Mouse (Mus musculus): Measurements from ENCODE around the gene Slx1b. TPM values are rescaled to one million over a fixed set of nuclear protein-coding genes. Genes with fewer than 3 reads are reported as not detected.
A peak's percentile ranks its signal among the peaks of the same experiment; 100 is the strongest.
"Not testable (repeated sequence)": the region's sequence is repeated elsewhere in the genome, so short reads cannot be mapped to it uniquely, and the experiment has no call there.

Gene Slx1b
- polyA plus RNA-seq (2014; fragmentation: Nextera tagmentation; extraction: Ambion mirVana), result 10.7 and 10.9 TPM in 2 replicates

GRCm38 (mm10) chr7:126695631-126696207 is at the start of gene Slx1b:
Slx1b (minus strand) TSS chr7:126695784.
- H3K27ac ChIP-seq, result peak within 1 kb of the TSS; percentile 91
- peak within 1 kb of the TSS; percentile 68 for H3K4me2 ChIP-seq (replicated peaks)
- H3K4me1 ChIP-seq (replicated peaks; ENCODE audit: control insufficient read depth, insufficient read depth, low read length), result peaks cover 17% of the 10 kb centered on the region
- H3K4me3 ChIP-seq (replicated peaks; ENCODE audit: low read length), result peak within 1 kb of the TSS; percentile 67
- H3K9me3 ChIP-seq (ENCODE audit: control insufficient read depth, low read length), result no peaks in the 10 kb centered on the region
- no peaks in the 10 kb centered on the region for H3K27me3 ChIP-seq (ENCODE audit: control insufficient read depth, insufficient read depth, low read length)
- peak; percentile 96 for ATAC-seq (ENCODE audit: low FRiP score)
- peak; percentile 98 for DNase-seq (ENCODE audit: low spot score)
- peaks cover 51% of the 10 kb centered on the region for H3K36me3 ChIP-seq (replicated peaks; ENCODE audit: control insufficient read depth, insufficient read depth)
- under 1% methylated on average over 40 of the region's 40 CpGs for WGBS
- peak within 1 kb of the TSS; percentile 81 for H3K9ac ChIP-seq

DNA sequence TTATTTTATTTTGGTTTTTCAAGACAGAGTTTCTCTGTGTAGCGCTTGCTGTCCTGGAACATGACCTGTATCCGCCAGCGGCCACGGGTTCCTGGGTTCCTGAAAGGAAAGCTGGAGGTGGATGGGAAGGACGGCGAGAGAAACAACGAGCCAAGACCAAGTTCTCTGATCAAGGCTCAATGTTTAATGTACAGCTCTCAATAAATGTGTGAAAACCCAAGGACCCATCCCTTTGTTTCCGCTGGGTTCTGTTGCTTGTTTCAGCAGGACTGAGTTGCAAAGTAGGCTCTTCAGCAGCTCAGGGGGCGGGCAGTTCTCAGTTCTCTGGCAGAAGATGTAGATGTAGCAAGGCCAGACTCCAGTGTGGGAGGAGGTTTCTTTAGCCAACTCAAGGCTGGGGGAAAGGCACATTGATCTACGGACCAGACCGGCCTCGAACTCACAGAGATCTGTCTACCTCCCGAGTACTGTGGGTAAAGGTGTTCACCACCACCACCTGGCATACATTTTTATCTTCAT is 46.4 kb upstream of the Slx1b start:
- Histone ChIP-seq H3K27me3 (ENCODE audit: control insufficient read depth, insufficient read depth, low read length) (no peaks in the 10 kb centered on the region), H3K4me2 (replicated peaks) (no peak overlapping the region), H3K27ac (no peak overlapping the region), H3K9me3 (ENCODE audit: control insufficient read depth, low read length) (no peaks in the 10 kb centered on the region), H3K36me3 (replicated peaks; ENCODE audit: control insufficient read depth, insufficient read depth) (no peaks in the 10 kb centered on the region), H3K9ac (no peak overlapping the region), H3K4me1 (replicated peaks; ENCODE audit: control insufficient read depth, insufficient read depth, low read length) (no peaks in the 10 kb centered on the region), H3K4me3 (replicated peaks; ENCODE audit: low read length) (no peak overlapping the region)
- 91% methylated on average over 13 of the region's 13 CpGs for whole genome bisulfite sequencing
- DNase-seq (ENCODE audit: low spot score), result no peak
- ATAC-seq (ENCODE audit: low FRiP score), result no peak

DNA sequence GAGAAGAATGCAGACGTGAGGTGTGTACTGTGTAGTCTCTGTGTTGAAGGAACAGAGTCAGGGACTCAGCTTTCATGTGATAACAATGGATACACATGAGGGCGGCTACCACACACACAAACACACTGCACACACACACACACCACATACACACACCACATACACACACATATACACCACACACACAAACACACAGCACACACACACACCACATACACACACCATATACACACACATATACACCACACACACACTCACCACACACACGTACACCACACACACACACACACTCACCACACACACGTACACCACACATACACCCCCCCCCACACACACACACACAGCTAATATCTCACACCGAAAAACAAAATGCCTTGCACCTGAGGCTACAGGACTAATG is 45.9 kb upstream of the Slx1b start:
- no peaks in the 10 kb centered on the region for H3K27me3 ChIP-seq (ENCODE audit: control insufficient read depth, insufficient read depth, low read length)
- no peak overlapping the region for H3K9ac ChIP-seq
- H3K4me2 ChIP-seq (replicated peaks), result no peak overlapping the region
- DNase-seq (ENCODE audit: low spot score) (no peak), ATAC-seq (ENCODE audit: low FRiP score) (no peak)
- no peak overlapping the region for H3K4me3 ChIP-seq (replicated peaks; ENCODE audit: low read length)
- no peaks in the 10 kb centered on the region for H3K36me3 ChIP-seq (replicated peaks; ENCODE audit: control insufficient read depth, insufficient read depth)
- no peaks in the 10 kb centered on the region for H3K4me1 ChIP-seq (replicated peaks; ENCODE audit: control insufficient read depth, insufficient read depth, low read length)
- H3K9me3 ChIP-seq (ENCODE audit: control insufficient read depth, low read length), result no peaks in the 10 kb centered on the region
- H3K27ac ChIP-seq, result no peak overlapping the region
- WGBS, result 90% methylated on average over 5 of the region's 5 CpGs

- no peaks in the 10 kb centered on the region for H3K4me1 ChIP-seq (replicated peaks; ENCODE audit: control insufficient read depth, insufficient read depth, low read length)
- no peak overlapping the region for H3K4me3 ChIP-seq (replicated peaks; ENCODE audit: low read length)
- H3K36me3 ChIP-seq (replicated peaks; ENCODE audit: control insufficient read depth, insufficient read depth), result no peaks in the 10 kb centered on the region
- no peak overlapping the region for H3K9ac ChIP-seq
- H3K4me2 ChIP-seq (replicated peaks), result no peak overlapping the region
- no peak for ATAC-seq (ENCODE audit: low FRiP score)
- no peaks in the 10 kb centered on the region for H3K9me3 ChIP-seq (ENCODE audit: control insufficient read depth, low read length)
- no peaks in the 10 kb centered on the region for H3K27me3 ChIP-seq (ENCODE audit: control insufficient read depth, insufficient read depth, low read length)
- no peak overlapping the region for H3K27ac ChIP-seq
- no peak for DNase-seq (ENCODE audit: low spot score)
- WGBS, result 85% methylated on average over 5 of the region's 5 CpGs
Observed at GRCm38 (mm10) chr7:126740977-126741376, 45.4 kb upstream of the Slx1b start.

GRCm38 (mm10) chr7:126740132-126740735 is 44.6 kb upstream of the Slx1b start:
- DNase-seq (ENCODE audit: low spot score) (no peak), ATAC-seq (ENCODE audit: low FRiP score) (no peak)
- Histone ChIP-seq H3K4me1 (replicated peaks; ENCODE audit: control insufficient read depth, insufficient read depth, low read length) (no peaks in the 10 kb centered on the region), H3K36me3 (replicated peaks; ENCODE audit: control insufficient read depth, insufficient read depth) (no peaks in the 10 kb centered on the region), H3K27ac (no peak overlapping the region), H3K9ac (no peak overlapping the region), H3K9me3 (ENCODE audit: control insufficient read depth, low read length) (no peaks in the 10 kb centered on the region), H3K4me2 (replicated peaks) (no peak overlapping the region), H3K27me3 (ENCODE audit: control insufficient read depth, insufficient read depth, low read length) (no peaks in the 10 kb centered on the region), H3K4me3 (replicated peaks; ENCODE audit: low read length) (no peak overlapping the region)
- 65% methylated on average over 13 of the region's 13 CpGs for WGBS

GRCm38 (mm10) chr7:126739551-126739950 is 44.0 kb upstream of the Slx1b start:
- H3K4me1 ChIP-seq (replicated peaks; ENCODE audit: control insufficient read depth, insufficient read depth, low read length), result no peaks in the 10 kb centered on the region
- H3K4me2 ChIP-seq (replicated peaks), result no peak overlapping the region
- no peaks in the 10 kb centered on the region for H3K36me3 ChIP-seq (replicated peaks; ENCODE audit: control insufficient read depth, insufficient read depth)
- H3K9me3 ChIP-seq (ENCODE audit: control insufficient read depth, low read length), result no peaks in the 10 kb centered on the region
- no peak overlapping the region for H3K4me3 ChIP-seq (replicated peaks; ENCODE audit: low read length)
- no peak for DNase-seq (ENCODE audit: low spot score)
- no peaks in the 10 kb centered on the region for H3K27me3 ChIP-seq (ENCODE audit: control insufficient read depth, insufficient read depth, low read length)
- 82% methylated on average over 17 of the region's 17 CpGs for WGBS
- ATAC-seq (ENCODE audit: low FRiP score), result no peak
- H3K27ac ChIP-seq, result no peak overlapping the region
- no peak overlapping the region for H3K9ac ChIP-seq

DNA sequence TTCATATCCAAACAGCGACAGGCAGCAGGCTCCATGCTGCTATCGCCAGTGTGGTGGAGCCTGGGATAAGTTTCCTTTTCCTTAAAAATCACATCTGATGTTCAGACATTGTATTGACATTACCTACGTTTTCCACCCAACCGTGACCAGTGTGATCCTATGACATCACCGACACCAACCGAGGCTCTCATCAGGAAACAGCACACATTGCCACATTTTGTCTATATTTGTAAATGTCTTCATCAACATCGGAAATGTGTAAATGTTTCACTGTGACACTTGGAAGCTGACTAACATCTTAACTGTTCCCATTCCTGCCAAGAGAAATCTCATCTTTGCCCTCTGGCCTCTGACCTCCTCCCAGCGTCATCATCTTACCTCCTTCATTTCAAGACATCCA is 40.5 kb upstream of the Slx1b start:
- Histone ChIP-seq H3K4me2 (replicated peaks) (no peak overlapping the region), H3K36me3 (replicated peaks; ENCODE audit: control insufficient read depth, insufficient read depth) (no peaks in the 10 kb centered on the region), H3K4me3 (replicated peaks; ENCODE audit: low read length) (no peak overlapping the region), H3K27me3 (ENCODE audit: control insufficient read depth, insufficient read depth, low read length) (no peaks in the 10 kb centered on the region), H3K9me3 (ENCODE audit: control insufficient read depth, low read length) (no peaks in the 10 kb centered on the region), H3K27ac (no peak overlapping the region), H3K4me1 (replicated peaks; ENCODE audit: control insufficient read depth, insufficient read depth, low read length) (no peaks in the 10 kb centered on the region), H3K9ac (no peak overlapping the region)
- DNase-seq (ENCODE audit: low spot score), result no peak
- ATAC-seq (ENCODE audit: low FRiP score), result no peak
- 75% methylated on average over 8 of the region's 8 CpGs for WGBS

DNA sequence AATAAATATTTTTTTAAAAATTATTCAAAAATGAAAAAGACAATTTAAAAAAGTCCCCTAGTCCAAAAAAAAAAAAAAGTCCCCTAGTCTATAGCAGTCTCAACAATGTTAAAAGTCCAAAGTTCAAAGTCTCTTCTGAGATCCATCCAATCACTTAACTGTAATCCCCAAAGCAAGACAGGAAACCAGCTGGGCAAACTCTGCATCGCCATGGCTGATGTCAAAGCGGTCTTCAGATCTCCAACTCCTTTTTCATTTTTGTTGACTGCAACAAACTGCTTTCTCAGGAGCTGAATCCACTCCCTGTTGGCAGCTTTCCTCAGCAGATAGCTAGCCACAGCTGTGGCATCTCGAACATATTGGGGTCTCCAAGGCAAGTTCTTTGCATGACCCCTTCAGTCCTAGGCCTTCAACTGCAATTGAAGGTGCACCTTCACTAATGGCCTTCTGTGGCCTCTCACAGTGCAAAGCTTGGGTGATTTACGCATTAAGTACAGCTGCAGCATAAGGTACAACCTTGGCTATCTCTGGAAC is 34.7 kb upstream of the Slx1b start:
- H3K36me3 ChIP-seq (replicated peaks; ENCODE audit: control insufficient read depth, insufficient read depth); H3K27me3 ChIP-seq (ENCODE audit: control insufficient read depth, insufficient read depth, low read length); H3K9me3 ChIP-seq (ENCODE audit: control insufficient read depth, low read length); ATAC-seq (ENCODE audit: low FRiP score); H3K9ac ChIP-seq; H3K27ac ChIP-seq; H3K4me2 ChIP-seq (replicated peaks); H3K4me3 ChIP-seq (replicated peaks; ENCODE audit: low read length); H3K4me1 ChIP-seq (replicated peaks; ENCODE audit: control insufficient read depth, insufficient read depth, low read length); DNase-seq (ENCODE audit: low spot score): not testable (repeated sequence)
- WGBS, result 87% methylated on average over 4 of the region's 4 CpGs

GRCm38 (mm10) chr7:126725667-126726066 is 30.1 kb upstream of the Slx1b start:
- Histone ChIP-seq H3K27me3 (ENCODE audit: control insufficient read depth, insufficient read depth, low read length) (no peaks in the 10 kb centered on the region), H3K4me3 (replicated peaks; ENCODE audit: low read length) (no peak overlapping the region), H3K4me1 (replicated peaks; ENCODE audit: control insufficient read depth, insufficient read depth, low read length) (no peaks in the 10 kb centered on the region), H3K27ac (no peak overlapping the region), H3K9ac (no peak overlapping the region), H3K36me3 (replicated peaks; ENCODE audit: control insufficient read depth, insufficient read depth) (no peaks in the 10 kb centered on the region), H3K4me2 (replicated peaks) (no peak overlapping the region), H3K9me3 (ENCODE audit: control insufficient read depth, low read length) (no peaks in the 10 kb centered on the region)
- no peak for DNase-seq (ENCODE audit: low spot score)
- ATAC-seq (ENCODE audit: low FRiP score), result no peak
- 91% methylated on average over 5 of the region's 5 CpGs for WGBS

Data from hindbrain, embryonic 14.5 days (tissue).